Mouse (Mus musculus) cortical plate, adult 2 months (tissue): ENCODE measurements at regions not wholly inside any gene's neighbourhood (a gene's known extent, or its start where the extent isn't known, plus 50 kb on each side); places are given as distances from the start of the nearest gene placed in this dataset.

ENCODE experiments used
- CTCF ChIP-seq: fragments of 200-500 bp; IDR thresholded peaks from 2 replicates; pipeline ENCODE4 v1.5.1; 2011; ENCODE audit warnings: mild to moderate bottlenecking, control low read depth, low read length; ENCODE audit not compliant: insufficient read depth; ENCODE audit errors: extremely low read depth
- POLR2A ChIP-seq: fragments of 200-500 bp; IDR thresholded peaks from 2 replicates; pipeline ENCODE4 v1.6.1; 2011; ENCODE audit warnings: mild to moderate bottlenecking, low read length, control low read depth; ENCODE audit not compliant: insufficient read depth; ENCODE audit errors: extremely low read depth

GRCm38 (mm10) chr2:21951279-21951678 is 276.0 kb upstream of the Myo3a start:
- no peak for TF ChIP-seq POLR2A
- TF ChIP-seq CTCF = no peak
